Mouse (Mus musculus): ENCODE data around the gene Ebf3. TPM values are rescaled to one million over a fixed set of nuclear protein-coding genes. Genes with fewer than 3 reads are reported as not detected.

The Ebf3 gene
- polyA plus RNA-seq, 1 experiment from 2014 or later = 0.89 TPM

- Histone ChIP-seq H3K9ac (ENCODE audit: low read length) (no peak overlapping the region), H3K4me3 (ENCODE audit: low read depth, low read length) (no peak overlapping the region), H3K9me3 (replicated peaks; ENCODE audit: control insufficient read depth, low read length) (no peaks in the 10 kb centered on the region), H3K4me2 (ENCODE audit: low read length) (no peak overlapping the region), H3K4me1 (ENCODE audit: control insufficient read depth, insufficient read depth, low read length) (peaks cover 2% of the 10 kb centered on the region; the same call in 1 of the 2 replicates), H3K27me3 (replicated peaks; ENCODE audit: control insufficient read depth, insufficient read depth, low read length) (peaks cover 24% of the 10 kb centered on the region), H3K36me3 (ENCODE audit: control insufficient read depth, insufficient read depth, low read length) (no peaks in the 10 kb centered on the region), H3K27ac (ENCODE audit: low read depth, low read length) (no peak overlapping the region)
- DNase-seq (ENCODE audit: low spot score) (no peak), ATAC-seq (no peak)
- WGBS = 79% methylated on average over 8 of the region's 8 CpGs
Observed at GRCm38 (mm10) chr7:137268452-137269155, 45.6 kb downstream of the Ebf3 start.

GRCm38 (mm10) chr7:137267441-137267840 lies 46.8 kb downstream of the Ebf3 start:
- Histone ChIP-seq H3K36me3 (ENCODE audit: control insufficient read depth, insufficient read depth, low read length) (no peaks in the 10 kb centered on the region), H3K27me3 (replicated peaks; ENCODE audit: control insufficient read depth, insufficient read depth, low read length) (peaks cover 24% of the 10 kb centered on the region), H3K4me1 (ENCODE audit: control insufficient read depth, insufficient read depth, low read length) (peaks cover 2% of the 10 kb centered on the region; the same call in 1 of the 2 replicates), H3K4me3 (ENCODE audit: low read depth, low read length) (no peak overlapping the region), H3K9me3 (replicated peaks; ENCODE audit: control insufficient read depth, low read length) (no peaks in the 10 kb centered on the region), H3K9ac (ENCODE audit: low read length) (no peak overlapping the region), H3K27ac (ENCODE audit: low read depth, low read length) (no peak overlapping the region), H3K4me2 (ENCODE audit: low read length) (no peak overlapping the region)
- ATAC-seq (no peak), DNase-seq (ENCODE audit: low spot score) (no peak)
- WGBS = 76% methylated on average over 9 of the region's 9 CpGs

GRCm38 (mm10) chr7:137266575-137266974 lies 47.7 kb downstream of the Ebf3 start:
- H3K4me3 ChIP-seq (ENCODE audit: low read depth, low read length) = no peak overlapping the region
- H3K27ac ChIP-seq (ENCODE audit: low read depth, low read length) = no peak overlapping the region
- H3K9ac ChIP-seq (ENCODE audit: low read length) = peak overlapping the region; percentile 21; the same call in 1 of the 2 replicates
- no peaks in the 10 kb centered on the region for H3K36me3 ChIP-seq (ENCODE audit: control insufficient read depth, insufficient read depth, low read length)
- ATAC-seq (0 out of 2 replicates have a peak, but pooled peaks have one; percentile 32), DNase-seq (ENCODE audit: low spot score) (no peak)
- WGBS = 13% methylated on average over 17 of the region's 17 CpGs
- H3K27me3 ChIP-seq (replicated peaks; ENCODE audit: control insufficient read depth, insufficient read depth, low read length) = peaks cover 24% of the 10 kb centered on the region
- no peaks in the 10 kb centered on the region for H3K9me3 ChIP-seq (replicated peaks; ENCODE audit: control insufficient read depth, low read length)
- peaks cover 2% of the 10 kb centered on the region; the same call in 1 of the 2 replicates for H3K4me1 ChIP-seq (ENCODE audit: control insufficient read depth, insufficient read depth, low read length)
- H3K4me2 ChIP-seq (ENCODE audit: low read length) = no peak overlapping the region

- no peak overlapping the region for H3K9ac ChIP-seq (ENCODE audit: low read length)
- H3K4me3 ChIP-seq (ENCODE audit: low read depth, low read length) = no peak overlapping the region
- no peak overlapping the region for H3K4me2 ChIP-seq (ENCODE audit: low read length)
- H3K27ac ChIP-seq (ENCODE audit: low read depth, low read length) = no peak overlapping the region
- no peaks in the 10 kb centered on the region for H3K9me3 ChIP-seq (replicated peaks; ENCODE audit: control insufficient read depth, low read length)
- ATAC-seq = no peak
- H3K36me3 ChIP-seq (ENCODE audit: control insufficient read depth, insufficient read depth, low read length) = no peaks in the 10 kb centered on the region
- peaks cover 35% of the 10 kb centered on the region for H3K27me3 ChIP-seq (replicated peaks; ENCODE audit: control insufficient read depth, insufficient read depth, low read length)
- no peak for DNase-seq (ENCODE audit: low spot score)
- peaks cover 2% of the 10 kb centered on the region; the same call in 1 of the 2 replicates for H3K4me1 ChIP-seq (ENCODE audit: control insufficient read depth, insufficient read depth, low read length)
- WGBS = 82% methylated on average over 8 of the region's 8 CpGs
Observed at GRCm38 (mm10) chr7:137262330-137262729, 51.9 kb downstream of the Ebf3 start.

GRCm38 (mm10) chr7:137246213-137246872 lies 67.9 kb downstream of the Ebf3 start:
- peaks cover 42% of the 10 kb centered on the region for H3K27me3 ChIP-seq (replicated peaks; ENCODE audit: control insufficient read depth, insufficient read depth, low read length)
- no peaks in the 10 kb centered on the region for H3K9me3 ChIP-seq (replicated peaks; ENCODE audit: control insufficient read depth, low read length)
- no peak overlapping the region for H3K9ac ChIP-seq (ENCODE audit: low read length)
- 27% methylated on average over 11 of the region's 11 CpGs for WGBS
- H3K36me3 ChIP-seq (ENCODE audit: control insufficient read depth, insufficient read depth, low read length) = no peaks in the 10 kb centered on the region
- ATAC-seq (no peak), DNase-seq (ENCODE audit: low spot score) (peak; percentile 58)
- H3K4me2 ChIP-seq (ENCODE audit: low read length) = no peak overlapping the region
- peaks cover 23% of the 10 kb centered on the region for H3K4me1 ChIP-seq (ENCODE audit: control insufficient read depth, insufficient read depth, low read length)
- no peak overlapping the region for H3K4me3 ChIP-seq (ENCODE audit: low read depth, low read length)
- H3K27ac ChIP-seq (ENCODE audit: low read depth, low read length) = no peak overlapping the region

- Histone ChIP-seq H3K4me2 (ENCODE audit: low read length) (no peak overlapping the region), H3K4me3 (ENCODE audit: low read depth, low read length) (no peak overlapping the region), H3K27me3 (replicated peaks; ENCODE audit: control insufficient read depth, insufficient read depth, low read length) (peaks cover 53% of the 10 kb centered on the region), H3K9me3 (replicated peaks; ENCODE audit: control insufficient read depth, low read length) (no peaks in the 10 kb centered on the region), H3K9ac (ENCODE audit: low read length) (no peak overlapping the region), H3K4me1 (ENCODE audit: control insufficient read depth, insufficient read depth, low read length) (peaks cover 14% of the 10 kb centered on the region), H3K27ac (ENCODE audit: low read depth, low read length) (no peak overlapping the region; the same call in 1 of the 2 replicates), H3K36me3 (ENCODE audit: control insufficient read depth, insufficient read depth, low read length) (no peaks in the 10 kb centered on the region)
- 60% methylated on average over 7 of the region's 7 CpGs for WGBS
- DNase-seq (ENCODE audit: low spot score) (no peak), ATAC-seq (no peak; the same call in 1 of the 2 replicates)
Observed at GRCm38 (mm10) chr7:137244839-137245238, 69.4 kb downstream of the Ebf3 start.

GRCm38 (mm10) chr7:137240481-137240880 lies 73.8 kb downstream of the Ebf3 start:
- no peaks in the 10 kb centered on the region for H3K9me3 ChIP-seq (replicated peaks; ENCODE audit: control insufficient read depth, low read length)
- H3K4me1 ChIP-seq (ENCODE audit: control insufficient read depth, insufficient read depth, low read length) = peaks cover 19% of the 10 kb centered on the region
- 87% methylated on average over 8 of the region's 8 CpGs for WGBS
- H3K27ac ChIP-seq (ENCODE audit: low read depth, low read length) = no peak overlapping the region
- peaks cover 71% of the 10 kb centered on the region for H3K27me3 ChIP-seq (replicated peaks; ENCODE audit: control insufficient read depth, insufficient read depth, low read length)
- no peak overlapping the region for H3K9ac ChIP-seq (ENCODE audit: low read length)
- no peaks in the 10 kb centered on the region for H3K36me3 ChIP-seq (ENCODE audit: control insufficient read depth, insufficient read depth, low read length)
- no peak for ATAC-seq
- DNase-seq (ENCODE audit: low spot score) = no peak
- no peak overlapping the region for H3K4me2 ChIP-seq (ENCODE audit: low read length)
- H3K4me3 ChIP-seq (ENCODE audit: low read depth, low read length) = no peak overlapping the region

- ATAC-seq (no peak), DNase-seq (ENCODE audit: low spot score) (no peak)
- WGBS = 11% methylated on average over 5 of the region's 5 CpGs
- Histone ChIP-seq H3K27me3 (replicated peaks; ENCODE audit: control insufficient read depth, insufficient read depth, low read length) (peaks cover 73% of the 10 kb centered on the region), H3K27ac (ENCODE audit: low read depth, low read length) (no peak overlapping the region), H3K4me1 (ENCODE audit: control insufficient read depth, insufficient read depth, low read length) (peaks cover 18% of the 10 kb centered on the region), H3K9me3 (replicated peaks; ENCODE audit: control insufficient read depth, low read length) (no peaks in the 10 kb centered on the region), H3K4me3 (ENCODE audit: low read depth, low read length) (no peak overlapping the region), H3K4me2 (ENCODE audit: low read length) (no peak overlapping the region), H3K9ac (ENCODE audit: low read length) (no peak overlapping the region), H3K36me3 (ENCODE audit: control insufficient read depth, insufficient read depth, low read length) (no peaks in the 10 kb centered on the region)
Observed at GRCm38 (mm10) chr7:137239542-137240133, 74.6 kb downstream of the Ebf3 start.
